Mouse (Mus musculus) left cerebral cortex, adult 9 months (tissue): ENCODE data around the gene Atxn2.
"Not testable (repeated sequence)": the region's sequence is repeated elsewhere in the genome, so short reads cannot be mapped to it uniquely, and the experiment has no call there.

ENCODE experiments used
- DNase-seq, 2 experiments: peaks; one replicate each; pipeline ENCODE4 v3.0.0; 2022; ENCODE audit warnings: low spot score in 2 of 2

Gene Atxn2

GRCm38 (mm10) chr5:121835949-121836691 is 125.0 kb downstream of the Atxn2 start:
- peak in 1 of 2 experiments; percentile 68 for DNase-seq

DNA sequence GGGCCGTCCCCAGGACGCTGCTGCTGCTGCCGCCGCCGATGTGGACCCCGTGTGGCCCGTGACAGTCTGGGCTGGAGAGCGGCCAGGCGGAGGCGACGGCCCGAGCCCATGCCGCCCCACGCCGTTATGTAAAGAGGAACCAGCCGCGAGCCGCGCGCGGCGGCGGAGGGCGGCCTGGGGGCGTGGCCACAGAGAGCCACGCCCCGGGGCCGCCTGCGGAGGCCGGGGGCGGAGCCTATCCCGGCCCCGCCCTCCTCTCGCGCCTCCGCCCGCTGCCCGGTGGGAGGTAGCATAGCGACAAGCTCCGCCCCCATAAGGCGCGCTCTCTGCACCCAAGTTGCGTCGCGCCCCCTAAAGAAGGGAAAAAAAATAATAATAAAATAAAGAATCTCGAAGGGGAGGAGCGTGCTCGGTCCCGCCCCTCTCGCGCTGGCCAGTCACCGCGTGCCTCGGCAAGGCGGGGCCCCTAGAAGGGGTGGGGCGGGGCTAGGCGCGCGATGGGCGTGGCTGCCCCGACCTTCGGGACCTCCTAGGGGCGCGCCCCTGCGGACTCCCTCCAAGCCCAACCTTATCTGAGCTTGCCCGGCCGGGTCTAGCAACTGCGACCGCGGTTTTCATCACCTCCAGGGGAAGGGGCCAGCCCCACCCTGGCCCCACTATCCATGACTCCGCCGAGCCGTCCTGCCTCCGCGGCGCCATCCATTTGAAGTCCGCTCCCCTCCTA is 125.7 kb downstream of the Atxn2 start:
- peak; percentile 62 to 79 for DNase-seq

- DNase-seq: no peak
These were observed 126.6 kb downstream of the Atxn2 start, which contains the start of gene Sh2b3 for GRCm38 (mm10) chr5:121837441-121838340. TSS of gene Sh2b3 (minus strand) at chr5:121837646.

DNA sequence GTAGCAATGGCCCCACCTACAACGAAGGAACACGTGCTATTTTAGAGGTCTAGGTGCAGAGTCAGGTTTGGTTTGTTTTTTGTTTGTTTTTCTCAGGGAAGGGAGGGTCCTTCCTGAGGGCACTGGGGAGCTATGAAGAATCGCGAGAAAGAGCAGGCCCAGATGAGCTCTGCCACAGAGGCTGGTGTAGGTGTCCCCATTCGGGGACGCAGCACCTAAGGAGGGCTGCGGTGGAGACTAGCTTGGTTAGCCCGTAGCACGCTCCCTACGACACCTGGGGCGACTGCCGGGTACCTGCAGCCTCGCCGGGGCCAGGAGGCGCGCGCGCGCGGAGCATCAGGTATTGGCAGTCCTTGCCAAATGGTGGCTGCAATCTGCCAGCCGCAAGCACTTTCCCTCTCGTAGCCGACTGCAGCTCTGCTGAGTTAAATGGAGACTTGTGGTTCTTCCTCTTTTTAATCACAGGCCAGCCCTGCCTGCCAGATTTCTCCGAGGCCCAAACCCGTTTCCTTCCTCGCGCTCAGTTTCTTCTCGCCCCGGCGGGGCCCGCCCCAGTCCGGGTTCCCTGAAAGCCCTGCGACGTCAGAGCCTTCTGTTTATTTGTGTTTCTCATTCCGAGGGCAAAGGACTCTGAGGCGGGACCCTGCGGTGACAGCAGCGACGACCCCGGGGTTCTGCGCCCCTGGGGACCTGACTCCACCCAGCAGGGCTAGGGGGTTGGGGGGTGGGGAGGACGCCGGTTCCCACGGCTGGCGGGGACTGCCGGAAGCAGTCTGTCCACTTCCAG is 127.4 kb downstream of the Atxn2 start:
- peak in 1 of 2 experiments; percentile 64 for DNase-seq

DNA sequence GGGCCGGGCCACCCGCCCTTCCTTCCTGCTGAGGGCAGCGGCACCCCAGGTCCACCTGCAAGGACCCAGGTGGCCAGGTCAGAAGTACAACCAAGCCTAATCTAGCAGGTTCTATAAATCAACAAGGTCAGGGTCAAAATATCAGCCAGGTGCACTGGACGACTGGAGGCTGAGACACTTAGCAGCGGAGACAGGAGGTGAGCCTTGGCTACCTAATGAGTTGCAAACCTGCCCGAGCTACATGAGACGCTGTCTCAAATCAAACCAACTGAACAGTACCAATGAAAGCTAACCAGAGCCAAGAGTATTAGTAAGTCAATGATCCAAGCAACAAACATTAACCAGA is 128.0 kb downstream of the Atxn2 start:
- no peak for DNase-seq

- no peak for DNase-seq
These were observed 130.4 kb downstream of the Atxn2 start for GRCm38 (mm10) chr5:121841516-121841915.

DNA sequence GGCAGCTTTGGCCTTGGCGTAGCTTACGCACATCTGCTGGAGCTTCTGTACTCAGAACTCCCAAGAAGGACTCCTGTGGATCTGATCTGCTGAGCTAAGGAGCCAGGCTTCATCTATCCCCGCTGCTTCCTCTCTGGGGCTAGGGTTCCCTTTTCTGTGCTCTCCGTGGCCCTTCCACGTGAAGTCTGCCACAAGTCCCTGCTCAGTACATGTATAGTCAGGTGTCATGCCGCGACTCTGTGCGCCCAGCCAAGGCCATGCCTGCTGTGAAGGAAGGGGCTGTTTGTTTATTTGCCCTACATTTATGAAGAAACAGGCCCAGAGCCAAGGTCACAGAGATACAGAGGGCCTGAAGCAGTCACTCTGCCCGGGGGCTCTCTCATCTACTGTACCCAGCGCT is 130.8 kb downstream of the Atxn2 start:
- DNase-seq: no peak

DNA sequence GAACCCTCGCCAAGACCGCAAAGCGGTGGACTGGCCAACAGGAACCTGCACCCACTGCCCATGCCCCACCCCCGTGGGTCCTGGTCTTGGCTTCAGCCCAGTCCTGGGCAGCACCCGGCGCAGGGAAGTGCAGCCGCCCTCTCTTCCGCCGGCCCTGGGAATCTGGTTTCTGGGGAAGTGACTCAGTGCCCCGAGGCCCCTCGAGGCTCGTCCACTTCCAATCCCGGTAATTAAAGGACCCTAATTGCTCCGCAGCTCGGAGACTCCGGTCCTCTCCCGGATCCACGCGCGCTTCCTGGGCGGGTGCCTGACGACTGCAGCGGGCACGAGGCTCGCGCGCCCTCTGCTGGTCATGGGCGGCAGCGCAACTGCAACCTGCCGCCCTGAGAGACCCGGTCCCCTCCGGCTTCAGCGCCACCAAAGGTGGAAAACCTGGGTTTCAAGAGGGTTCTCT is 131.6 kb downstream of the Atxn2 start:
- DNase-seq: peak in 1 of 2 experiments; percentile 77

GRCm38 (mm10) chr5:121843138-121843905 is 132.2 kb downstream of the Atxn2 start:
- DNase-seq: no peak

DNA sequence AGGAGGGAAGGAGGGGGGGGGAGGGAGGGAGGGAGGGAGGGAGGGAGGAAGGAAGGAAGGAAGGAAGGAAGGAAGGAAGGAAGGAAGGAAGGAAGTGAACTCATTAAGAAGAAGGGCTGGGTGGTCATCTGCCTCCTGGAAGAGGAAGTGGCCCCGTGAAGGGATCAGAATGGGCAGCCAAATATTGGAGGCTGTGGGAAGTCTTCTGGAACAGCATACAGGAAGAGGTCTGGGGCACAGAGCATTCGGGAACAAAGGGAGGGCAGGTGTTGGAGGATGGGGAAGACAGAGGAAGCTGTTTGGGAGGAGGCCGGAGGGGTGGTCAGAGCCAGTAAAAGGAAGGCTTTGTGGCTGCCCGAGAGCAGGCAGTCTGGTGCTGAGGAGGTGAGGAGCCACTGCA is 134.2 kb downstream of the Atxn2 start:
- DNase-seq: no peak

- DNase-seq: no peak
These were observed 135.2 kb downstream of the Atxn2 start for GRCm38 (mm10) chr5:121846322-121846721.

DNA sequence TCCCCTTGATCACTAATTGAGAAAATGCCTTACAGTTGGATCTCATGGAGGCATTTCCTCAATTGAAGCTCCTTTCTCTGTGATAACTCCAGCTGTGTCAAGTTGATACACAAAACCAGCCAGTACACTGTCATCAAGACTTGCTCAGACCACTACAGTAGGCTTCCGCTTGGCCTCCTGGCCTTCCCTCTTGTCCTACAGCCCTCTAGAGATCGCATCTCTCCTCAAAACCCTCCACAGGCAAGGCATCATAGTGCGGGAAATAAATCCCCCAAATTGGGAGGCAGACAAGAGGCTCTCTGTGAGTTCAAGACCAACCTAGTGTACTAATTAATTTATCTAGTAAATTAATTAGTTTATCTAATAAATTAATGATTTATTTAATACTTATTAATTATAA is 136.1 kb downstream of the Atxn2 start:
- not testable (repeated sequence) for DNase-seq

DNA sequence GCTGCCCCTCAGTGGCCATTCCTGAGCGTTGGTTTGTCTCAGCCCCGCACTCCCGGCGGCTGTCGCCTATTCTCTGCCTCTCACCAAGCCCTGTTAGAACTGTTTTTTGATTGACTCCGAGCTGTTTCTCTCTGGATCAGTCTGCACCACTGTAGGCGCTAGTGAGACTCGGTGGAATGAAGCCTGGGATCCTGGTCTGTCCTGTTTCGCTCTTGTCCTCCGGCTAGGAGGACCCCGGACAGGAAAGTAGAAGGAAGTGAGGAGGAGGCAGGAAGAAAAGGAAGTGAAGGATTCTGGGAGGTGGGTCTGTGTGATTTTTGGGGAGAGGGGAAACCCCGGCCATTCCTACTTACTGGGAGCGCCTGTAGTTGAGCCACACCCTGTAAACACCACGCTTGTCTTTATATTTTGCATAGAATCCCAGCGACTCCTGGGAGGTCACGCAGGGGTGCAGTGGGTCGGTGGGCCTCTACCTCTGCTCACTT is 136.9 kb downstream of the Atxn2 start:
- no peak for DNase-seq

- DNase-seq: peak; percentile 69 to 91
These were observed 137.6 kb downstream of the Atxn2 start, which contains the start of gene Pheta1 for GRCm38 (mm10) chr5:121848743-121849142. TSS of gene Pheta1 (plus strand) at chr5:121848984.

DNA sequence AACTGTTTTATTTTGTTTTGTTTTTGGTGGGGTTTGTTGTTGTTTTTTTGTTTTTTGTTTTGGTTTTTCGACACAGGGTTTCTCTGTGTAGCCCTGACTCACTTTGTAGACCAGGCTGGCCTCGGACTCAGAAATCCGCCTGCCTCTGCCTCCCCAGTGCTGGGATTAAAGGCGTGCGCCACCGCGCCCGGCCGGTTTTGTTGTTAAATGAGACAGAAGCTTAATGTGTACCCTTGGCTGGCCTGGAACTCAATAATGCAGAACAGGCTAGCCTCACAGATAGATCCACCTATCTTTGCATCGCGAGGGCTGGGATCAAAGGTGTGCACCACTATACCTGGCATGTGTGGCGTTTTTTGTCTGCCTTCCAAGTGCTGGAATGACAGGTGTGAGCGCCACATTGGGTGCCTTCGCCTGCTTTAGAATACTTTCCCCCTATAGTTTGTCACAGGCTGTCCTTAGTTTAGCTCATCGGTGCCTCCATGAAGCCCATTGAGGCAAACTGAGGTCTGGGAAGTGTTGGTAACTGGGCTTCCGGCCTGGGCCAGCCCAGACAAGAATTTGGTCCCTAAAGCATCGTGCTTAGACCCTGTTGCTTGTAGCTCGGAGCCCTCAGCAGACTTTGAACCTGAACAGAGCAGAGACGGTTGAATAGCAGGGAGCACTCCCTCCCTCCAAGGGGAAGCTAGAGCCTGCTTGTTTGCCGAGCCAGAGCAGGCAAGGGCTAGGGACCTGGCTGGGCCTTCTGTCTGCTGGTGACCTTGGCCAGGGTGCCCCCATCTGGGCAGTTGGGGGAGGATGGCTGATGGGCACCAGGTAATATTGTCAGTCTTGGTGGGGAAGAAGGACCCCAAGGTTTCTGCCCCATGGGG is 138.6 kb downstream of the Atxn2 start:
- no peak for DNase-seq

- no peak for DNase-seq
These were observed 142.4 kb downstream of the Atxn2 start for GRCm38 (mm10) chr5:121853368-121854051.

GRCm38 (mm10) chr5:121854768-121855167 is 143.6 kb downstream of the Atxn2 start:
- DNase-seq: no peak

- no peak for DNase-seq
These were observed 145.6 kb downstream of the Atxn2 start for GRCm38 (mm10) chr5:121856740-121857139.

DNA sequence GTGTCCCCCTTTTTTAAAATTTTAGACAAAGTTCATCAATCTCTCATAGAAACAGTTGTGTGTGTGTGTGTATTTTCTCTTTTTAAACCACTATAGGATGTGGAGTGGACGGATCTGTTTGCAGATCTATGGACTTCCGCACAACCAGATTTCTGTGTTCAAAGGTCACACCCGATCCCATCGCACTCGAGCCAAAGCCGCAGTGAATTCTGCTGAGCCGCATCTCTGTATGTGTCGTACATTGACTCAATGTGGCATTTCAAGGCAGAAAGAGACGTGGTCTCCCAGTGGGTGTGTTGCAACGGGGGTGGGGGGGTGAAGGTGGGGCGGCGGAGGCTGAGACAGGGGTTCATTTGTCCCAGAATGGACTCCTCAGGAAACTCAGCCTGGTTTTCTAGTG is 147.3 kb downstream of the Atxn2 start:
- no peak for DNase-seq
